Mouse (Mus musculus) liver, adult 10 weeks (tissue): ENCODE measurements around the gene Ap5m1. TPM values are rescaled to one million over a fixed set of nuclear protein-coding genes. Genes with fewer than 3 reads are reported as not detected.

Experiments used
- polyA plus RNA-seq: library from polyadenylated mRNA; stranded (reverse); fragments of 350-450 nt; fragmentation: Illumina TruSeq; extraction: RNeasy Lipid Tissue Mini Kit (QIAGEN cat#74804); gene quantifications from one replicate; pipeline ENCODE4 v1.2.3, GENCODE M21; 2014; ENCODE audit warnings: low read depth, low replicate concordance

Gene Ap5m1
- polyA plus RNA-seq, result 26.3 TPM

GRCm38 (mm10) chr14:49065529-49066273 lies at the start of gene Ap5m1:
Gene Ap5m1, plus strand, starts transcription at chr14:49066097.

GRCm38 (mm10) chr14:49066274-49066823 lies 452 bp downstream of the Ap5m1 start, which contains the start of gene Exoc5:
Gene Exoc5, minus strand, starts transcription at chr14:49066653.

Other genes starting within 250 kb of the Ap5m1 start
- gene Exoc5, start 556 bp downstream of the Ap5m1 start, polyA plus RNA-seq, result 32.7 TPM
- gene Naa30, start 106.1 kb downstream of the Ap5m1 start, polyA plus RNA-seq, result 36.5 TPM
- 3.7 TPM for gene ccdc198, start 179.4 kb downstream of the Ap5m1 start, polyA plus RNA-seq